Mouse (Mus musculus) C2C12 (cell line): ENCODE data around the gene Nme9. TPM values are rescaled to one million over a fixed set of nuclear protein-coding genes. Genes with fewer than 3 reads are reported as not detected.

Source experiments
- H3K27me3 ChIP-seq: one replicate; pipeline ENCODE4 v1.6.1; 2011; ENCODE audit not compliant: control insufficient read depth, insufficient read depth, insufficient read length
- H3K36me3 ChIP-seq: one replicate; pipeline ENCODE4 v1.6.1; 2011; ENCODE audit not compliant: control insufficient read depth, insufficient read depth
- H3K4me3 ChIP-seq: one replicate; pipeline ENCODE4 v1.5.1; 2011; ENCODE audit warnings: mild to moderate bottlenecking, control low read depth; ENCODE audit not compliant: poor library complexity, insufficient read depth, severe bottlenecking
- H3K79me2 ChIP-seq: one replicate; pipeline ENCODE4 v1.6.1; 2011; ENCODE audit not compliant: control insufficient read depth, insufficient read depth
- H3K79me3 ChIP-seq: one replicate; pipeline ENCODE4 v1.6.1; 2011; ENCODE audit warnings: low read depth, control low read depth
- H3ac ChIP-seq: one replicate; pipeline ENCODE3; 2011; ENCODE audit warnings: low read depth; ENCODE audit not compliant: control insufficient read depth, insufficient read length
- CEBPB ChIP-seq: IDR thresholded peaks from one replicate; pipeline ENCODE4 v1.6.1; 2011; ENCODE audit warnings: low read depth, mild to moderate bottlenecking, control low read depth, moderate library complexity
- CTCF ChIP-seq: IDR thresholded peaks from one replicate; pipeline ENCODE4 v1.5.1; 2011; ENCODE audit not compliant: control insufficient read depth, insufficient read depth, insufficient read length
- FOSL1 ChIP-seq: IDR thresholded peaks from one replicate; pipeline ENCODE4 v1.8.0; 2011; ENCODE audit warnings: mild to moderate bottlenecking, low read length; ENCODE audit not compliant: poor library complexity, insufficient read depth, severe bottlenecking
- MAX ChIP-seq: IDR thresholded peaks from one replicate; pipeline ENCODE4 v1.6.1; 2011; ENCODE audit warnings: mild to moderate bottlenecking, control low read depth
- MYOD1 ChIP-seq: IDR thresholded peaks from one replicate; pipeline ENCODE4 v1.6.1; 2011; ENCODE audit warnings: low read depth; ENCODE audit not compliant: control insufficient read depth, insufficient read length
- MYOG ChIP-seq: IDR thresholded peaks from one replicate; pipeline ENCODE4 v1.6.1; 2011; ENCODE audit not compliant: control insufficient read depth, insufficient read length; ENCODE audit errors: extremely low read depth
- USF1 ChIP-seq: IDR thresholded peaks from one replicate; pipeline ENCODE4 v1.6.1; 2011; ENCODE audit warnings: low read depth, mild to moderate bottlenecking, control low read depth, moderate library complexity
- polyA plus RNA-seq: library from polyadenylated mRNA; unstranded; fragments of >200 nt; fragmentation: generic; extraction: Trizol; gene quantifications from one replicate; pipeline ENCODE4 v1.2.1, GENCODE M21; 2012; ENCODE audit warnings: missing spikeins

Gene Nme9
- polyA plus RNA-seq, 1 experiment: not detected

DNA sequence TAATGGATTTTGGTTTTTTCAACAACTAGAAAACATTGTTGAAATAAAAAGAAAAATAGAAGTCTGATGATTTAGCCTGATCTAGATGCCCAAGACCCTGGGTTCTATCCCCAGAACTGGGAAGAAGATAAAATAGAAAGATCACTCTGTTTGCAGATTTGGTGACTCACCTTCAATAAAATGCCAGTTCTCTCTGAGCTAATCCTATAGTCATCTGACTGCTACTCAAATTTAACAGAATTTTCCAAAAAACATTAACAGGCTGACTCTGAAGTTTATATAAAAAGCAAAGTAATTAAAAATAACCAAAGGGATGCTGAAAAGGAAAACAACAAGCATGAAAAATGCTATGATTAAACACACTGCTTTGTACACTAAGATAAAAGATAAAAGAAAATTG lies 5.0 kb upstream of the Nme9 start:
- no peaks in the 10 kb centered on the region for H3K36me3 ChIP-seq
- no peak overlapping the region for H3ac ChIP-seq
- peaks cover 4% of the 10 kb centered on the region for H3K27me3 ChIP-seq
- no peak overlapping the region for H3K4me3 ChIP-seq
- H3K79me2 ChIP-seq: no peaks in the 10 kb centered on the region
- no peak for TF ChIP-seq MYOD1
- H3K79me3 ChIP-seq: no peaks in the 10 kb centered on the region

DNA sequence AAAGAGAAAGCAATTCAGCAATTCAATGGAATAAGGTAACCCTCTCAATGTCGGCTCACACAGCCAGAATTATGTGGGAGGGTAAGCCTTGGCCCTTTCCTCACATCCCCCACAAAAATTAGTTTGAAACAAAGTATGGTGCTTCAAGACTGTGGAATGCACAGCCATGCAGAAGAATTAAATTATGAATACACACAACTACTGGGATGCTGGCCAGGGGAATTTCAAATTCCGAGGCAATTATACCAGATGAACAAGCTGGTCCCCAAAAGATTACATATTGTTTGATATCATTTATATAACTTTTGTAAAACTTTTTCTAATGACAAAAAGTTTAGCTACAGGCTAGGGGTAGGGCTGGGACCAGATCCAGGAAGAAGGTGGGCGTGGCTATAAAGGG lies 4.0 kb upstream of the Nme9 start:
- no peak overlapping the region for H3ac ChIP-seq
- H3K79me2 ChIP-seq: no peaks in the 10 kb centered on the region
- H3K27me3 ChIP-seq: peaks cover 10% of the 10 kb centered on the region
- H3K36me3 ChIP-seq: no peaks in the 10 kb centered on the region
- H3K79me3 ChIP-seq: no peaks in the 10 kb centered on the region
- TF ChIP-seq MAX (no peak), USF1 (no peak), CTCF (no peak), FOSL1 (no peak), MYOG (no peak), MYOD1 (no peak), CEBPB (no peak)
- no peak overlapping the region for H3K4me3 ChIP-seq

DNA sequence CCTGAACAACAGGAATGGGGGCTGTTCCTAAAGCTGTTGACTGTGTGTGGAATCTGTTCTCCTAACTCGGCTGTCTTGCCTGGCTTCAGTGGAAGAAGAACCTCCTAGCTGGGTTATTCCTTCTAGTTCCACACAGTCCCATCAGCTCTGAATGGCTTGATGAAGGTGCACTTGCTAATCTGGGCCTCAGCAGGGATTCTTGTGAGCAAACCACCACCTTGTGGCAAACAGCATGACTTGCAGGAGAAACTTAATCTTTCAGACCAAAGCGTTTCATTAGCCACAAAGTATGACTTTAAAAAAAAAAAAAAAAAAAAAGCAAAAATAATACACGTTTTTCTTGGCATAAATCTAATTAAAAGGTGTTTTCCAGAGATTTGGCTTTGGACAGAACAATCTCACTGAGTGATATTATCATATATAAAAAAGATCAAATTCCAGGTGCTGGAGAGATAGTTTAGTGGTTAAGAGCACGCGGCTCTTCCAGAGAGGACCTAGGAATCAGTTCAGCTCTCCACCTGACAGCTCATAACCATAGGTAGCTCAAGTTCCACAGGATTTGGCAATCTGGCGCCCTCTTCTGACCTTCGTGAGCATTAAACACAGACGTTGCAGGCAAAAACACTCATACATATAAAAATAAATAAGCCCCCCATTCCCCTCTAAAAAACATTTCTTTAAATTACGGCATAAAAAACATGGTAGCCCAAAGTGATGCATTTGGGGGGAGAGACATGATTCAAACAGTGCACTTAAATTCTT lies 1.2 kb upstream of the Nme9 start:
- Histone ChIP-seq H3K27me3 (peaks cover 10% of the 10 kb centered on the region), H3K4me3 (no peak overlapping the region), H3ac (no peak overlapping the region), H3K36me3 (no peaks in the 10 kb centered on the region), H3K79me2 (no peaks in the 10 kb centered on the region), H3K79me3 (no peaks in the 10 kb centered on the region)
- TF ChIP-seq MYOD1 (no peak), CEBPB (no peak), CTCF (no peak), MYOG (no peak), MAX (no peak), USF1 (no peak), FOSL1 (no peak)

DNA sequence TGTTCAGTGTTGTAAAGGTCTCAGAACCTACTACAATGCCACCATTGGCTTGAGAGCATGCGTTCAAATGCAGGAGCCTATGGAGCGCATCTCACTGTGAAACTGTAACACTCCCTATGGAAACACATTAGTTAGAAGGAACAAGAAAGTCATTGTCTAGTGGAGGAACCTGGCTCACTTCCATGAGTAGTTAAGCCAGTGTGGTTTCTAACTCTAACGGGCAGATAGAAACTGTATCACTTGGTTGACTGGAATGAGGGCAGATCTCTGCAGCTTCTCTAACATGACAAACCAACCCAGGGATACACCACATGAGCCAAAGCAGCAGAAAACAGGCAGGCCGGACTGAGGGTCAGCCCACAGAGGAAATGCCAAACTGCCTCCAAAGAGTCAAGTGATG lies 2.9 kb downstream of the Nme9 start:
- TF ChIP-seq MYOG (no peak), CTCF (no peak), FOSL1 (no peak), MAX (no peak), USF1 (no peak), CEBPB (no peak), MYOD1 (no peak)
- H3K79me3 ChIP-seq: no peaks in the 10 kb centered on the region
- no peaks in the 10 kb centered on the region for H3K36me3 ChIP-seq
- H3ac ChIP-seq: no peak overlapping the region
- peaks cover 19% of the 10 kb centered on the region for H3K27me3 ChIP-seq
- H3K4me3 ChIP-seq: no peak overlapping the region
- H3K79me2 ChIP-seq: no peaks in the 10 kb centered on the region

DNA sequence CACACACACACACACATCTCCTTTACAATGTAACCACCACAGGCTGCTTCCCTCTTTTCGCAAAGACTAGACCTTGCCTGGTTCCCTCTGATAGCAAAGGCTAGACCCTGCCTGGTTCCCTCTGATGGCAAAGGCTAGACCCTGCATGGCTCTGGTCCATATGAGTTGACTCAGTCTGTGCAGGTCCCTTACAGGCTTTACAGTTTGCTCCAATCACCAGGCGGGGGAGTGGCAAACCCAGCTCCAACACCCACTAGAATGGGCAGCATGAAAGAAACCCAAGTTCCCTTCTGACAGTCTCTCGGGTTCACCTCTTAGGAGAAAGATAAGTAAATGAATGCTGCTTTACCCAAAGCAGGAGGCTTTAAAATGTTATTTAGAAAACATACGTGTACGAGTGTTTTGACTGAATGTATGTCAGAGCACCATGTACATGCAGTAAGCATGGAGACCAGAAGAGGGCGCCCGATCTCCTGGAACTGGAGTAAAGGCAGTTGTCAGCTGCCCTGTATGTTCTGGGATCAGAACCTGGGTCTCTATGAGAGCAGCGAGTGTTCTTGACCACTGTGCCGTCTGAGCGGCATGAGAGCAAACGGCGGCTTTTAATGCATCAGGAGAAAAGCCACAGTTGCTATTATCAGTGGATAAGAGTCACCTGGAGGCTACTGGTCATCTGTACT lies 7.4 kb downstream of the Nme9 start:
- Histone ChIP-seq H3K79me3 (no peaks in the 10 kb centered on the region), H3K79me2 (no peaks in the 10 kb centered on the region), H3K4me3 (no peak overlapping the region), H3ac (no peak overlapping the region), H3K27me3 (peaks cover 16% of the 10 kb centered on the region), H3K36me3 (no peaks in the 10 kb centered on the region)
- TF ChIP-seq CTCF: peak; percentile 18
- no peak for TF ChIP-seq USF1

DNA sequence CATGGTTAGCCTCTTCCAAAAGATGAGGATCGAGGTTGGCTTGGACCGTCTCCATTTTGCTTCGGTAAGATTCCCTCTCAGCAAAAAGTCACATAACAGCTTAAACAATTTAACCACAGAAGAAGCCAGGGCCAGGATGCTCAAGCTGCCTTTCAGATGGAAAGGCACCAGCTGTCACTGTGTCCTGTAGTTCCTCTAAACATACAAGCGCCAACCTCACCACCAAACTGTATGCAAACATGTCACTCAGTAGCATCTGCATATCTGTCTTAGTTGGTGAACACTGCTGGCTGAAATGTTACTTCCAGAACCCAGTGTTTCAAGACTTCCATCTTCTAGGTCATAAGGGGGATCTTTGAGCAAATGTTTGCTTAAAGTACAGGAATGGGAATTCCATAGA lies 8.5 kb downstream of the Nme9 start:
- H3K27me3 ChIP-seq: peaks cover 16% of the 10 kb centered on the region
- H3K4me3 ChIP-seq: no peak overlapping the region
- no peaks in the 10 kb centered on the region for H3K79me3 ChIP-seq
- no peak overlapping the region for H3ac ChIP-seq
- no peaks in the 10 kb centered on the region for H3K36me3 ChIP-seq
- H3K79me2 ChIP-seq: no peaks in the 10 kb centered on the region
- TF ChIP-seq USF1 (no peak), MYOD1 (no peak), MAX (no peak), MYOG (no peak), CTCF (no peak), CEBPB (no peak), FOSL1 (no peak)
